Mouse (Mus musculus) ES-Bruce4 (cell line): ENCODE measurements around the gene Patz1.

Source experiments
- CTCF ChIP-seq: IDR thresholded peaks from one replicate; pipeline ENCODE4 v1.8.1; 2011; ENCODE audit warnings: low read depth, low read length
- EP300 ChIP-seq: IDR thresholded peaks from 2 replicates; pipeline ENCODE4 v1.6.1; 2011; ENCODE audit warnings: low read depth, low read length; ENCODE audit not compliant: insufficient read depth
- POLR2A ChIP-seq: IDR thresholded peaks from one replicate; pipeline ENCODE4 v1.8.1; 2011; ENCODE audit warnings: low read length; ENCODE audit not compliant: insufficient read depth

- TF ChIP-seq CTCF = no peak
- no peak for TF ChIP-seq POLR2A
- TF ChIP-seq EP300 = no peak
These were observed 21.2 kb downstream of the Patz1 start for GRCm38 (mm10) chr11:3309884-3310283.
